ENCODE assay signal across 31 mouse cellular contexts in the genomic region with DNA sequence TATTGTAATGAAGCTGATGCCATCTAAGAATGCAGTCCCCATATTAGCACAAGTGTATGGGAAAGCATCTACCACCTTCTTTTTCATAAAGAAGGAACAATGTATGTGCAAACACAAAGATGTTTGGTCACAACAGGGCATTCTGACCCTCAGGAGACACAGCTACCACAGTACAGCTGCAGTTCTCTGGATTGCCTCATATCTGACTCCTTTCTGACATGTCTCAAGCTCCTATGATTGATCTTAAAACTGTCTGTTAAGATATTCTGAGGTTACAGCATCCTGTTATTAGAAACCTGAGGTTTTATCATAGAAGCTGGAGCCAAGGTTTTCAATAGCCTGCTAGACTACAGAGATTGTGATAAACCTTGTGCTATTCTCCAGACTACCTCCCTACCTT.
"Had no signal": no experiment of that assay in that cellular context is flagged by ENCODE, and none has a peak within 500 bp of the region (broad histone marks: within the 10 kb centered on the region; RNA-seq: fewer than 3 reads in every experiment).

No protein-coding gene starts in this region.

- H3K27ac ChIP-seq: heart, embryonic 10.5 days; heart, embryonic 13.5 days; heart, embryonic 15.5 days; hindbrain, embryonic 10.5 days; hindbrain, embryonic 12.5 days; hindbrain, embryonic 13.5 days; hindbrain, embryonic 14.5 days; hindbrain, embryonic 15.5 days; hindbrain, postnatal 0 days; intestine, embryonic 15.5 days; kidney, embryonic 15.5 days; kidney, postnatal 0 days had no signal

- DNase-seq: heart, postnatal 10 days; heart, postnatal 14 days; heart, postnatal 36 days; heart, postnatal 4 days; kidney, adult 11 months; kidney, adult 18-20 months; kidney, adult 2 months; kidney, adult 8-10 months; kidney, adult 9 months; kidney, postnatal 10 days; kidney, postnatal 14 days; kidney, postnatal 25 days; kidney, postnatal 36 days; kidney, postnatal 4 days; layer of hippocampus, adult 9-11 months; layer of hippocampus, postnatal 36 days had no signal

- H3K27me3 ChIP-seq: heart, embryonic 12.5 days; heart, embryonic 13.5 days; heart, embryonic 15.5 days; hindbrain, embryonic 12.5 days; hindbrain, embryonic 13.5 days; hindbrain, embryonic 15.5 days; intestine, embryonic 15.5 days; kidney, embryonic 15.5 days had no signal

- H3K4me2 ChIP-seq: heart, embryonic 11.5 days; heart, embryonic 12.5 days; heart, embryonic 13.5 days; heart, embryonic 15.5 days; hindbrain, embryonic 12.5 days; hindbrain, embryonic 13.5 days; hindbrain, embryonic 14.5 days; hindbrain, embryonic 15.5 days; intestine, embryonic 15.5 days; kidney, embryonic 15.5 days had no signal

- H3K4me1 ChIP-seq: heart, embryonic 10.5 days; heart, embryonic 12.5 days; heart, embryonic 15.5 days; hindbrain, embryonic 10.5 days; hindbrain, embryonic 12.5 days; hindbrain, embryonic 13.5 days; hindbrain, embryonic 15.5 days; intestine, embryonic 15.5 days; kidney, embryonic 15.5 days had no signal

- H3K4me3 ChIP-seq: heart, embryonic 10.5 days; heart, embryonic 12.5 days; heart, embryonic 13.5 days; heart, embryonic 15.5 days; hindbrain, embryonic 10.5 days; hindbrain, embryonic 12.5 days; hindbrain, embryonic 13.5 days; hindbrain, embryonic 15.5 days; intestine, embryonic 15.5 days; kidney, embryonic 15.5 days; layer of hippocampus, adult 2 months had no signal

- H3K36me3 ChIP-seq: heart, embryonic 10.5 days; heart, embryonic 12.5 days; heart, embryonic 13.5 days; heart, embryonic 15.5 days; hindbrain, embryonic 10.5 days; hindbrain, embryonic 12.5 days; hindbrain, embryonic 13.5 days; hindbrain, embryonic 15.5 days; intestine, embryonic 15.5 days; kidney, embryonic 15.5 days had no signal
